Mouse (Mus musculus): ENCODE results near the gene Slc48a1. TPM values are rescaled to one million over a fixed set of nuclear protein-coding genes. Genes with fewer than 3 reads are reported as not detected.

The Slc48a1 gene
- polyA plus RNA-seq, 2 experiments = 35.0 to 73.9 TPM

DNA sequence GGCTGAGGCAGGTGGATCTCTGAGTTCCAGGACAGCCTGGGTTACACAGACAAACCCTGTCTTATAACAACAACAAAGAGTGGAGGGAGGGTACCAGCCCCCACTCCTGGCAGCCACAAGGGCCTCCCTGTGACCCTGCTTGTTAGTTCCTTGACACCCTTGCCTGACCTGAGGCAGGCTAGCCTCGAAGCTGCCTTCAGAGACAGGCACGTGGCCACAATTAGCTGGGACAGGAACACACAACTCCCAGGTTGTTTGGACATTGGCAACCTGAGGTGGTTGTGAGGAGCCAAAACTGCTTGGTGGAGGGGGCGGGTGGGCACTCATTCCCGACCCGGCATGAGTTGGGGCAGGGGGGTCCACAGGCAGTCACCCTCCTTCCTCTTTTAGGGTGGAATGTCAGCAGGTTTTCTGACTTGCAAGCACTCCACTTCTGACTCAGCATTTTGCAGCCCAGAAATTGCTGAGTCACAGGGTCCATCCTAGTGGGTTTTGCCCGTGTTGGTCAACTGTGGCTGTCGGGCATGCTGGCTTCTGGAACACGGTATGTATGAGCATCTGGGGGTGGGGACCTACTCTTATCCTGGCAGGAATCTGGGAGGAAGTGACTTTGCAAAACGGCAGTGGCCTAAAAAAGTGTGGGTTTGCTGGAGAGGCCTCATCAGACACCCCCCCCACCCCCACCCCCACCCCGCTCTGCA is 8.2 kb downstream of the Slc48a1 start:
- Histone ChIP-seq H3K27ac (peak overlapping the region; percentile 96), H3K9ac (replicated peaks) (peak overlapping the region; percentile 89), H3K4me1 (replicated peaks; ENCODE audit: control insufficient read depth in 2 of 2, insufficient read depth in 2 of 2, low read length in 1 of 2) (peaks cover 25 to 35% of the 10 kb centered on the region in 2 experiments), H3K4me3 (ENCODE audit: insufficient read depth in 1 of 2, low read depth in 2 of 2, low read length in 2 of 2) (peak overlapping the region; percentile 83 to 91), H3K27me3 (ENCODE audit: control insufficient read depth, insufficient read depth, low read length) (peaks cover 8% of the 10 kb centered on the region), H3K4me2 (ENCODE audit: low read depth) (peak overlapping the region; percentile 74), H3K36me3 (replicated peaks; ENCODE audit: control insufficient read depth, insufficient read depth, low read depth) (peaks cover 4% of the 10 kb centered on the region; the same call in 1 of the 2 replicates), H3K9me3 (ENCODE audit: control insufficient read depth, low read length) (no peaks in the 10 kb centered on the region)
- peak; percentile 41 for TF ChIP-seq EP300 (IDR thresholded peaks at IDR 0.05; ENCODE audit: low read depth)
- no peak for TF ChIP-seq CTCF (IDR thresholded peaks at IDR 0.05; ENCODE audit: low read depth)
- 11% methylated on average over 10 of the region's 10 CpGs for WGBS (ENCODE audit: insufficient replicate concordance)
- peak; percentile 76 to 81 (median 79) for DNase-seq (ENCODE audit: low read depth in 3 of 3, low spot score in 3 of 3)
- peak; percentile 2; the same call in 1 of the 2 replicates for ATAC-seq (ENCODE audit: insufficient read depth)

- no peaks in the 10 kb centered on the region for H3K9me3 ChIP-seq (ENCODE audit: control insufficient read depth, low read length)
- H3K4me3 ChIP-seq (ENCODE audit: insufficient read depth in 1 of 2, low read depth in 2 of 2, low read length in 2 of 2) = peak overlapping the region; percentile 11 to 83; a peak in 3 of 4 replicates
- DNase-seq (ENCODE audit: low read depth in 3 of 3, low spot score in 3 of 3) (no peak), ATAC-seq (ENCODE audit: insufficient read depth) (no peak)
- TF ChIP-seq CTCF (IDR thresholded peaks at IDR 0.05; ENCODE audit: low read depth) (no peak), EP300 (IDR thresholded peaks at IDR 0.05; ENCODE audit: low read depth) (no peak)
- WGBS (ENCODE audit: insufficient replicate concordance) = 39% methylated on average over 7 of the region's 7 CpGs
- H3K27me3 ChIP-seq (ENCODE audit: control insufficient read depth, insufficient read depth, low read length) = peaks cover 4% of the 10 kb centered on the region
- peaks cover 25 to 32% of the 10 kb centered on the region in 2 experiments for H3K4me1 ChIP-seq (replicated peaks; ENCODE audit: control insufficient read depth in 2 of 2, insufficient read depth in 2 of 2, low read length in 1 of 2)
- H3K4me2 ChIP-seq (ENCODE audit: low read depth) = peak overlapping the region; percentile 74
- peaks cover 6% of the 10 kb centered on the region; the same call in 1 of the 2 replicates for H3K36me3 ChIP-seq (replicated peaks; ENCODE audit: control insufficient read depth, insufficient read depth, low read depth)
- peak overlapping the region; percentile 96 for H3K27ac ChIP-seq
- peak overlapping the region; percentile 89 for H3K9ac ChIP-seq (replicated peaks)
Observed at GRCm38 (mm10) chr15:97787148-97787798, 9.0 kb downstream of the Slc48a1 start.

DNA sequence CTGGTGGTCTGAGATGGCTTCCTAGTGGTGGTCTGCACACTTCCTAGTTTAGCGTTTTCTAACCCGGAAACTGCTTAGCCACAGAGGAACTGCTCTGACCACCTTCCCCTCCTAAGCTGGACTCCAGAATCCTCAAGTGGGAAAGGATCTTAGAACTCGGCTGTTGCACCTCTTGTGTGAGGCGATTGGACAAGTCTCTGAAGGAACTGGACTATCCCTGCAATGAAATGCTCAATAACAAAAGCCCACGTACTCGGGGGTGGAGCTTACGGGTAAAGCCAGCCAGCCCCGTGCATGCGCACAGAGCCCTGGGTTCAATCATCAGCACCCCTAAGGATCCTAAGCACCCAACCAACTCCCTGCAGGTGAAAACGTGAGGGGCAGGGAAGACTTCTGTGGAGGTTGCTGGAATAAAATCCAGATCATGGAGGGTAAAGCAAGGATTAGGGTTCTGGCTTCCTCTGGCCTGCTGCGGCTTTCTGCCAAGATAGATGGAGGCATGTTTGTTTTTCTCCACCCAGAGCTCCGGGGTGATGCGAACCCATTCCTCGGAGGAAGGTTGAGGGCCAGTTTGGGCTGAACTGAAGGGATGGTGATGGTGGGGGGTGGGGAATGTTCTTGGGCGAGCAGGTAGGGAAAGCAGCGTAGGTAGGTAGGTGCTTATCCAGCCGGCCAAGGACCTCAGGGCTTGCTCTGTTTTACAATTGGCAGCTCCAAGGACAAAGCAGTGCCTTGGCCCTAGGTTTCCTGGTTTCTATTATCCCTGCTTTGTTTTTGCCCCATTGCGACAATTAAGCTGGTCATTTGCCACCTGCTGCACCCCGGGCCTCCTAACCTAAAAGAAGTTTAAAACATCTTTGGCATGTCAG is 9.7 kb downstream of the Slc48a1 start:
- H3K4me1 ChIP-seq (replicated peaks; ENCODE audit: control insufficient read depth in 2 of 2, insufficient read depth in 2 of 2, low read length in 1 of 2) = peaks cover 25 to 26% of the 10 kb centered on the region in 2 experiments
- TF ChIP-seq EP300 (IDR thresholded peaks at IDR 0.05; ENCODE audit: low read depth) (no peak), CTCF (IDR thresholded peaks at IDR 0.05; ENCODE audit: low read depth) (no peak)
- peaks cover 6% of the 10 kb centered on the region; the same call in 1 of the 2 replicates for H3K36me3 ChIP-seq (replicated peaks; ENCODE audit: control insufficient read depth, insufficient read depth, low read depth)
- WGBS (ENCODE audit: insufficient replicate concordance) = 53% methylated on average over 19 of the region's 19 CpGs
- H3K27ac ChIP-seq = peak overlapping the region; percentile 96
- no peaks in the 10 kb centered on the region for H3K27me3 ChIP-seq (ENCODE audit: control insufficient read depth, insufficient read depth, low read length)
- peak overlapping the region in 1 of 2 experiments; percentile 83; a peak in 1 of 4 replicates for H3K4me3 ChIP-seq (ENCODE audit: insufficient read depth in 1 of 2, low read depth in 2 of 2, low read length in 2 of 2)
- no peak for DNase-seq (ENCODE audit: low read depth in 3 of 3, low spot score in 3 of 3)
- H3K9me3 ChIP-seq (ENCODE audit: control insufficient read depth, low read length) = no peaks in the 10 kb centered on the region
- peak overlapping the region; percentile 89; the same call in 1 of the 2 replicates for H3K9ac ChIP-seq (replicated peaks)
- peak overlapping the region; percentile 74 for H3K4me2 ChIP-seq (ENCODE audit: low read depth)
- ATAC-seq (ENCODE audit: insufficient read depth) = no peak

- WGBS (ENCODE audit: insufficient replicate concordance) = 54% methylated on average over 6 of the region's 6 CpGs
- H3K9me3 ChIP-seq (ENCODE audit: control insufficient read depth, low read length) = no peaks in the 10 kb centered on the region
- TF ChIP-seq EP300 (IDR thresholded peaks at IDR 0.05; ENCODE audit: low read depth) = no peak
- TF ChIP-seq CTCF (IDR thresholded peaks at IDR 0.05; ENCODE audit: low read depth) = 0 out of 2 replicates have a peak, but pooled peaks have one; percentile 3
- no peak for DNase-seq (ENCODE audit: low read depth in 3 of 3, low spot score in 3 of 3)
- H3K27me3 ChIP-seq (ENCODE audit: control insufficient read depth, insufficient read depth, low read length) = no peaks in the 10 kb centered on the region
- H3K4me3 ChIP-seq (ENCODE audit: insufficient read depth in 1 of 2, low read depth in 2 of 2, low read length in 2 of 2) = no peak overlapping the region
- ATAC-seq (ENCODE audit: insufficient read depth) = no peak
- no peak overlapping the region; the same call in 1 of the 2 replicates for H3K27ac ChIP-seq
- no peak overlapping the region for H3K9ac ChIP-seq (replicated peaks)
- peaks cover 6% of the 10 kb centered on the region; the same call in 1 of the 2 replicates for H3K36me3 ChIP-seq (replicated peaks; ENCODE audit: control insufficient read depth, insufficient read depth, low read depth)
- no peak overlapping the region for H3K4me2 ChIP-seq (ENCODE audit: low read depth)
- H3K4me1 ChIP-seq (replicated peaks; ENCODE audit: control insufficient read depth in 2 of 2, insufficient read depth in 2 of 2, low read length in 1 of 2) = peaks cover 25% of the 10 kb centered on the region in 2 experiments
Observed at GRCm38 (mm10) chr15:97788821-97789220, 10.5 kb downstream of the Slc48a1 start.

All from liver, embryonic 14.5 days (tissue).